Mouse (Mus musculus): Measurements from ENCODE around the gene Cenpk. TPM values are rescaled to one million over a fixed set of nuclear protein-coding genes. Genes with fewer than 3 reads are reported as not detected.

Gene Cenpk
- polyA plus RNA-seq, 1 experiment from 2014 or later, result 65.2 TPM

DNA sequence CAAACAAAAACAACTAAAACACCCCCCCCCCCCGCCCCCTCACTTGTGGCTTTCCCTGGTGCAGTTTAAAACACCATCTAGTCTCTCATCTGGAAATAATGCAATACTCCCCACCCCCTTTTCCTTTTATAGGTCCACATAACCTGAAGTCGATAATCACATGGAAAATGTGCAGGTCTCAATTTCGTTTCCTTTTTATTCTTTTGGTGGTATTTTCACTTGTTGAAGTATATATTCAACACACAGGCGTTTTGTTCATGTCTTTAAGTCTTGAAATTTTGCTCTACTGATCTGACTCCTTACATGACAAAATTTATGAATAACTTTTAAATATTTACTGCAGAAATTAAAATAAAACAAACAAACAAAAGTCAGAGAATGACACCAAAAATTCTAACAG is 57.9 kb downstream of the Cenpk start:
- 1% methylated on average over 4 of the region's 4 CpGs for WGBS (ENCODE audit: insufficient replicate concordance)
- no peaks in the 10 kb centered on the region for H3K9me3 ChIP-seq (replicated peaks)
- no peaks in the 10 kb centered on the region for H3K36me3 ChIP-seq (replicated peaks)
- H3K9ac ChIP-seq, result peak overlapping the region; percentile 54
- peak overlapping the region; percentile 69 for H3K27ac ChIP-seq (replicated peaks)
- H3K4me1 ChIP-seq (replicated peaks), result peaks cover 26% of the 10 kb centered on the region
- ATAC-seq (ENCODE audit: insufficient read depth), result no peak
- H3K4me2 ChIP-seq, result peak overlapping the region; percentile 89
- peak overlapping the region; percentile 70 for H3K4me3 ChIP-seq (replicated peaks)
- H3K27me3 ChIP-seq, result no peaks in the 10 kb centered on the region

DNA sequence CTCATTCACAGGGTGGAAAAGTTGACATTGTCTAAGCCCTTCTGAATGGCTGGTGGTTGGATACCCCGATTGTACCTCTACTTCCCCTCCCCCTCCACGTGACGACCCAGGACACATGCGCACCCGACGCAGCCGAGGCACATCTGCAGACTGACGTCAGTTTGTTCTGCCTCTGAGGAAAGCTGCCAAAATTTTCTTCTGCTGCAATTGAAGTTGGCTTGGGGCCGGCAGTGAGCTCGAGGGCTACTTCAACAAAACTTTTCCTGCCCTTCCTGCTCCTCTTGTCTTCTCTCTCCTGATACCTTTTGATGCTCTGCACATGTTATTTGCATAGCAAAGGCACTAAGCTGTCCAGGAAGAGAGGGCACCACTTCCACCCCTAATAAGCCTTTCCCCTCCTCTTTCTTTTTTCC is 58.5 kb downstream of the Cenpk start:
- Histone ChIP-seq H3K4me1 (replicated peaks) (peaks cover 26% of the 10 kb centered on the region), H3K9me3 (replicated peaks) (no peaks in the 10 kb centered on the region), H3K9ac (peak overlapping the region; percentile 54), H3K27ac (replicated peaks) (peak overlapping the region; percentile 69), H3K27me3 (no peaks in the 10 kb centered on the region), H3K4me2 (peak overlapping the region; percentile 89), H3K36me3 (replicated peaks) (no peaks in the 10 kb centered on the region), H3K4me3 (replicated peaks) (peak overlapping the region; percentile 70)
- 0% methylated on average over 10 of the region's 10 CpGs for WGBS (ENCODE audit: insufficient replicate concordance)
- peak; percentile 88 for ATAC-seq (ENCODE audit: insufficient read depth)

DNA sequence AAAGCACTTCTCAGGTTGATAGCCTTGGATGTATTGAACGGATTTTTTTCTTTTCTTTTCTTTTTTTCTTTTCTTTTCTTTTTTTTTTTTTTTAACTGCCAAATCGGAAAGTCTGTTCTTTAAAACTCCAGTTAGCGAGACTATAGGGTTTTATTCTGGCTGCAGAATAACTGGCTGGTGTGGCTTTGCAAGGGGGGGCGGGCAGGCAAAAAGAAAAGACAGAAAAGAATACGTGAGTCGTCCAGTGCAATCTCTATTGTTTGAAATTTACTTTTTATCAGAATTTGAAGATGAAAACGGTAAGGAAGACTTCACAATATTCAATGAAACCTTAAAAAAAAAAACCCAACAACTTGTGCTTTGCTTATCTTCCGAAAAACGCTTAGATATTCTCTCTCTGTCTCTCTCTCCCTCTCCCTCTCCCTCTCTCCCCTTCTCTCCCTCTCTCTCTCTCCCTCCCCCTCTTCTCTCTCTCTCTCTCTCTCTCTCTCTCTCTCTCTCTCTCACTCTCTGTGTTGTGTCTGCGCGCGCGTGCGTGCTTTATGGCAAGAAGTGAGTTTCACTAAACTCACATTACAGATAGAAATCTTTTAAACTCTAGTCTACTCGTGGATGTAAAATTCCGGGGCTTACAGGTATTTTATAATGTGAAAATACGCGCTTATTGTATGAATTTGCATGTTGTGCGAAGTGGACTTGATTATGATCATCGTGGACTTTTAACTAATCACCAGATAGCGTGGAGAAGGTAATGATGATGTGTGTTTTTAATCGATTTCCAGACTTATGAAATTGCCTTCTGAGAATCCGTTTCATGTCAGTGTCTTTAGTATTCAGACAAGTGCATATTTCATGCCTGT is 59.2 kb downstream of the Cenpk start, which contains the start of gene Adamts6:
Gene Adamts6 (plus strand): TSS at position 470 of the 860 bp plus-strand sequence.
- ATAC-seq (ENCODE audit: insufficient read depth), result no peak
- no peaks in the 10 kb centered on the region for H3K27me3 ChIP-seq
- H3K4me3 ChIP-seq (replicated peaks), result peak within 1 kb of the TSS; percentile 70
- peak within 1 kb of the TSS; percentile 54 for H3K9ac ChIP-seq
- no peaks in the 10 kb centered on the region for H3K9me3 ChIP-seq (replicated peaks)
- WGBS (ENCODE audit: insufficient replicate concordance), result under 1% methylated on average over 23 of the region's 23 CpGs
- peaks cover 26% of the 10 kb centered on the region for H3K4me1 ChIP-seq (replicated peaks)
- H3K36me3 ChIP-seq (replicated peaks), result no peaks in the 10 kb centered on the region
- H3K27ac ChIP-seq (replicated peaks), result peak within 1 kb of the TSS; percentile 69
- H3K4me2 ChIP-seq, result peak within 1 kb of the TSS; percentile 89

DNA sequence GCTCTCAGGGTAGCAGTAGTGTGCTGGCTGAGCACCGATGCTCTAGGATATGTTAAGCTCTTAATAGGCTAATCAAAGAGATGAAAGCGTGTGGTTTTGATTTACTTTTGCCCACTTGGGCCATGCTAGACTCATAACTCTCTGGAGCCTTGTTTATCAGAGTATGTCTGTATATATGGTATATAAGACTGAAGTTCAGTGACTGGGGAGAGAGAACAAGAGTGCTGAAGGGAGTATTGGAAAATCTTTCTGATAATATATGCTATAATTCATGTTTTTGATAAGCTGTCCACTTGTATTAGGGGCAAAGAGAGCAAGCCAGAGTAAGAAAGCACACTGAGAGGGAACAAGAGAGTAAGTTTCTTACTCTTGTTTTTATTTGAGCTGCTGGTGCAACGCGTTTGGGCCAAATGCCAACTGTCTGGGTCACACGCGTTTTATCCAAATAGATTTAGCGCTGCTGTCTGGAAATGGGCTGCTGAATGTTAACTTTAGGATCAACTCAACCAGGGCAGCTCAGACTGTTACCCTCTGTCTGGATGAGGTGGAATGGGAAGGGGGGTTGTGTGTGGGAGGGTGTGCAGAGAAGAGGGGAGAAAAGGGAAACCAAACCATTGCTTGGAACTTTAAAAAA is 59.9 kb downstream of the Cenpk start:
- peak overlapping the region; percentile 25; the same call in 1 of the 2 replicates for H3K9ac ChIP-seq
- H3K4me3 ChIP-seq (replicated peaks), result peak overlapping the region; percentile 70
- H3K27ac ChIP-seq (replicated peaks), result no peak overlapping the region; the same call in 1 of the 2 replicates
- no peaks in the 10 kb centered on the region for H3K27me3 ChIP-seq
- peaks cover 26% of the 10 kb centered on the region for H3K4me1 ChIP-seq (replicated peaks)
- 1% methylated on average over 7 of the region's 7 CpGs for WGBS (ENCODE audit: insufficient replicate concordance)
- ATAC-seq (ENCODE audit: insufficient read depth), result 0 out of 2 replicates have a peak, but pooled peaks have one; percentile 43
- H3K4me2 ChIP-seq, result peak overlapping the region; percentile 89
- no peaks in the 10 kb centered on the region for H3K9me3 ChIP-seq (replicated peaks)
- no peaks in the 10 kb centered on the region for H3K36me3 ChIP-seq (replicated peaks)

DNA sequence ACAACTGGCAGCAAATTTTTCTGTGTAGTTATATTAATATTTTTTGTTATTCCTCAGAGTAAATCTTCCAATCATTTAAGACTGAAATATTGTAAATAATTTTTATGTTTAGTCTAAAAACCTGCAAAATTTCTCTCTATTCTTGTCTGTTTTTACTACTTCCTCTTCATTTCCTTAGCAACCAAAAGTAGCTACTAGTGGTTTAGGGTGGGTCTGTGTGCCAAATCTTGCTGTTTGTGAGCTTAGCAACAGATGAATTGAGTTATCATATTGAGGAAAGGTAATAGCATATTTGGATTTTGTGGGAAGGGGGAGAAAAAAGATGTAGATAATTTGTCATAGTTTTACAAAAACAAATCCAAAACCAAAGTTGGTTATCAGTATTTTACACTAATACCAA is 60.8 kb downstream of the Cenpk start:
- Histone ChIP-seq H3K9ac (no peak overlapping the region), H3K4me3 (replicated peaks) (no peak overlapping the region), H3K27ac (replicated peaks) (no peak overlapping the region), H3K27me3 (no peaks in the 10 kb centered on the region), H3K36me3 (replicated peaks) (no peaks in the 10 kb centered on the region), H3K9me3 (replicated peaks) (no peaks in the 10 kb centered on the region), H3K4me2 (no peak overlapping the region), H3K4me1 (replicated peaks) (peaks cover 26% of the 10 kb centered on the region)
- no peak for ATAC-seq (ENCODE audit: insufficient read depth)

DNA sequence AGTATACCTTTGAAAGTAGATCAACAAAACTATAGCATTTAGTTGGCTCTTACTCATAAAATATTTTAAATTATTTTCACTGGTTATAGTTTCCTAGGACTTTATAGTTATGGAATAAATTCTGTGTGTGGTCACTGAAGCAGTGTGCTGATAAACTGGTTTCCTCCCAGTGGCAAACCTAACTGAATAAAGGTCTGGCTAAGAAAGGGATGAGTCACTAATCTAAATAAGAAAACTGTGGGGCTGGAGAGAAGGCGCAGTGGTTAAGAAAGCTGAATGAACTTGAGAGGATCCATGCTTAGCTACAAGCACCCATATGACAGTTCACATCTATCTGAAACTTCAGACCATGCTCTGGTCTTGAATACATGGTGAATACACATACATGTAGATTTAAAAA is 67.1 kb downstream of the Cenpk start:
- no peaks in the 10 kb centered on the region for H3K27me3 ChIP-seq
- H3K4me1 ChIP-seq (replicated peaks), result no peaks in the 10 kb centered on the region
- no peak overlapping the region for H3K4me2 ChIP-seq
- no peak overlapping the region for H3K4me3 ChIP-seq (replicated peaks)
- H3K27ac ChIP-seq (replicated peaks), result no peak overlapping the region
- ATAC-seq (ENCODE audit: insufficient read depth), result no peak
- no peaks in the 10 kb centered on the region for H3K9me3 ChIP-seq (replicated peaks)
- no peak overlapping the region for H3K9ac ChIP-seq
- no peaks in the 10 kb centered on the region for H3K36me3 ChIP-seq (replicated peaks)
- WGBS (ENCODE audit: insufficient replicate concordance), result 40% methylated on average over 1 of the region's 1 CpGs

Other genes with a start within 250 kb of the Cenpk start
- gene Nln, start 119.0 kb upstream of the Cenpk start, polyA plus RNA-seq (2015; fragmentation: Nextera tagmentation; extraction: Ambion mirVana), result 12.5 and 12.8 TPM in 2 replicates
- 0.47 and 0.70 TPM in 2 replicates for gene Sgtb, start 118.9 kb upstream of the Cenpk start, polyA plus RNA-seq (2015; fragmentation: Nextera tagmentation; extraction: Ambion mirVana)
- gene Trappc13, start 50.1 kb upstream of the Cenpk start, polyA plus RNA-seq (2015; fragmentation: Nextera tagmentation; extraction: Ambion mirVana), result 21.4 and 22.3 TPM in 2 replicates
- 8.2 and 9.1 TPM in 2 replicates for gene Trim23, start 49.8 kb upstream of the Cenpk start, polyA plus RNA-seq (2015; fragmentation: Nextera tagmentation; extraction: Ambion mirVana)
- gene Ppwd1, start 232 bp downstream of the Cenpk start, polyA plus RNA-seq (2015; fragmentation: Nextera tagmentation; extraction: Ambion mirVana), result 9.0 and 9.2 TPM in 2 replicates
- 0.17 and 0.28 TPM in 2 replicates for gene Adamts6, start 59.2 kb downstream of the Cenpk start, polyA plus RNA-seq (2015; fragmentation: Nextera tagmentation; extraction: Ambion mirVana)

All from liver, embryonic 15.5 days (tissue).